Mouse (Mus musculus): ENCODE measurements around the gene Hspa1b.
"Not testable (repeated sequence)": the region's sequence is repeated elsewhere in the genome, so short reads cannot be mapped to it uniquely, and the experiment has no call there.

The Hspa1b gene

GRCm38 (mm10) chr17:34959130-34959778 is at the start of gene Hspa1b:
Gene Hspa1b (minus strand): TSS chr17:34959238.
- DNase-seq (ENCODE audit: low spot score in 2 of 2), result peak; percentile 80 to 85

- no peak for DNase-seq (ENCODE audit: low spot score in 2 of 2)
Measured at GRCm38 (mm10) chr17:35007387-35007991, 48.5 kb upstream of the Hspa1b start.

GRCm38 (mm10) chr17:35005902-35006301 is 46.9 kb upstream of the Hspa1b start:
- DNase-seq (ENCODE audit: low spot score in 2 of 2), result not testable (repeated sequence)

GRCm38 (mm10) chr17:35005158-35005557 is 46.1 kb upstream of the Hspa1b start:
- no peak for DNase-seq (ENCODE audit: low spot score in 2 of 2)

- no peak for DNase-seq (ENCODE audit: low spot score in 2 of 2)
Measured at GRCm38 (mm10) chr17:35004075-35004717, 45.2 kb upstream of the Hspa1b start.

- DNase-seq (ENCODE audit: low spot score in 2 of 2), result no peak
Measured at GRCm38 (mm10) chr17:35003022-35003838, 44.2 kb upstream of the Hspa1b start.

GRCm38 (mm10) chr17:35002153-35002865 is 43.3 kb upstream of the Hspa1b start:
- DNase-seq (ENCODE audit: low spot score in 2 of 2), result no peak

DNA sequence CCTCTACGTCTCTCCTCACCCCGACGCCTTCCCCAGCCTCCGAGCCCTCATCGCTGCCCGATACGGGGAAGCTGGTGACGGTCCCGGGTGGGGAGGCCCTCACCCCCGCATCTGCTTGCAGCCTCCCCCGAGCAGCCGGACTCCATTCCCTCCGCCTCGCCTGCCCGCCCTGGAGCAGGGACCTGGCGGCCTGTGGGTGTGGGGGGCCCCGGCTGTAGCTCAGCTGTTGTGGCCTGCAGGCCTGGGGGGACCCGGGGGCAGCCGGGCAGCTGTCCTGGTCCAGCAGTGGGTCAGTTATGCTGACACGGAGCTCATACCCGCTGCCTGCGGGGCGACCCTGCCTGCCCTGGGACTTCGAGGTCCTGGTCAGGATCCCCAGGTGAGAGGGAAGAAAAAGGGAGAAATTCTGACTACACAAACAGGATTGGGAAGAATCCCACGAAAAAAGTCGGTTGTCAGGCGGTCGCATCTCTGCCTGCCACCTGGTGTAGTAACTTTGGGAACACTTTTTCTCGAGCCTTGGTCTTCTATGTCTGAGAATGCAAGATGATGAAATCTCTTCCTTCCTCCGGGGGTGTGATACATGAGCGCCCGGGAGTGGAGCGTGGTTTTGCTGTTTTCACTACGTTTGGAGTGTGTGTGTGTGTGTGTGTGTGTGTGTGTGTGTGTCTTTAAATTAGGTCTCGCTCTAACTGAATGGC is 42.6 kb upstream of the Hspa1b start:
- peak; percentile 50 to 56 for DNase-seq (ENCODE audit: low spot score in 2 of 2)

DNA sequence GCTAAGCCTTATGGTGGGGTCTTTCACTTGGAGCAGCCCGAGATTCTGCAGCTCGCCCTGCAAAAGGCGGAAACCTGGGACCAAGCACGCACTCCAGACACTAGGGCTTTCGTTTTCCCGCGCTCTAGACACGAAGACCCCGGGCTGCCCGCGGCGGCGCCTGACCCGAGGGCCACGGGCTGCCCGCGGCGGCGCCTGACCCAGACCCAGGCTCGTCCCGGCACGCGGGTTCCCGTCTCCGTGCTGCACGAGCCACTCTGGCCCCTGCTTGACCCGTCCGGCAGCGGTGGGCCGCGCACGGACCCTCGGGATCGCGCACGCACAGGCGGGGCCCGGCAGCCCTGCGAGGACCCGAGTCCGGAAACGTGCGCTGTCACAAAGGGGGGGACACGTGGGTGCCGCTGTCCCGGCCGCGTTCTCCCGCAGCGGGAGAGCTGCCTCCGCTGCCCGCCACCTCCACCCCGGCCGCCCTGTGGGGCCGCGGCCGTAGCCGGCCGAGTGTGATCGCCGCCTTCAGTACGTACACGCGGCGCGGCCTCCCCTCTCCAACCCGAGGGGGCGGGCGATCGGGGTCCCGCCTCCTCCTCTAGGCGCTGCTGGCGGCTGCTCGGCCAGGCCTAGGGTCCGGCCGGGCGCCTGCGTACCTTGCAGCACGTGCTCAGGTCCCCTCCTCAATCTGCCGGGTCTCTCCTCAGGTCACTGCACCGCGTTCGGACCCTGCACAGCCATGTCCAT is 41.8 kb upstream of the Hspa1b start, which contains the start of gene Vars:
TSS of gene Vars (plus strand) at position 271 of the 735 bp plus-strand sequence.
- DNase-seq (ENCODE audit: low spot score in 2 of 2), result peak; percentile 84 to 89

DNA sequence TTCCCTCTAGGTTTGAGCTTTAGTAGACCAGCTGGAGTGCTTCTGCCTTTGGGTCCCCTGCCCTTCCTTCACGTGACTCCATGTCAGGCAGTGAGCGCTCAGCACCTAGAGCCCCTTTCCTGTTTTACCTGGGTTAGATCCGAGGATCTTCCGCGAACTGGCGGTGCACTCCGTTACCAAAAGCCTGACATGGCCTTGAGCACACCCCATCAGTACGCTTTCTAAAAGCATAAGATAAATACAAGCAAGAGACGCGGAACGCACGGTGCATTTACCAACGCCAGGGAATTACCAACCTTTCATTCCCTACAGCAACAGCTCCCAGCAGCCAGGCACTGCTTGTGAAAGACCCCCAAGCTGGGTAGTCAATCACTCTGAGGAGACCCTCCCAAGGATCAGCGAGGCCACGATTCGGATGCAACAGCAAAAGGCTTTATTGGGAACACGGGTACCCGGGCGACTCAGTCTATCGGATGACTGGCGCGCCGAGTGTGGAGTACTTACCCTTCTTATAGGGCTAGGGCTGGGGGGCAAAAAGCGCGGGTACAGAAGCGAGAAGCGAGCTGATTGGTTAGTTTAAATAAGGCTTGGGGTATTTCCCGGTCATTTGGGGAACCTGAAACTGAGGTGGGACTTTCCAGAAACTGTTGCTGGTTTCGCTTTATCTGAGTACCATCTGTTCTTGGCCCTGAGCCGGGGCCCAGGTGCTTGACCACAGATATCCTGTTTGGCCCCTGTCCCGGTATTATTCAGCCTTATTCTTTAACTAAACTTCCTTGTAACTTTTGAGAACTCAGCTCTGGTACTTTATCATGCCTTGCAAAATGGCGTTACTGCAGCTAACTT is 41.1 kb upstream of the Hspa1b start:
- DNase-seq (ENCODE audit: low spot score in 2 of 2), result peak in 1 of 2 experiments; percentile 29

GRCm38 (mm10) chr17:34998526-34999430 is 39.7 kb upstream of the Hspa1b start:
- DNase-seq (ENCODE audit: low spot score in 2 of 2), result no peak

DNA sequence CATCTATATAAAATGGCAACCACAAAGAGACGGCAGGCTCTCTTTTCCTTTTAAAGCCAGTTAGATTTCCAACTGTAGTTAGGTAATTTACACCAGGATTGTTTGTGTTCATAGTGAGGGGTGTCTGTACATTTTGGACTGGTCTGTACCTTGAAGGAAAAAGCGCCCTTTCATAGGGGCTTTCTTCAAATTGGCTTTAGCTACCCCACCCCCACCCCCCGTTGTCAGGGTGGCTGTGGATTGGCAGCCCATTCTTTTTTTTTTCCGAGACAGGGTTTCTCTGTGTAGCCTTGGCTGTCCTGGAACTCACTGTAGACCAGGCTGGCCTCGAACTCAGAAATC is 38.1 kb upstream of the Hspa1b start:
- no peak for DNase-seq (ENCODE audit: low spot score in 2 of 2)

- no peak for DNase-seq (ENCODE audit: low spot score in 2 of 2)
Measured at GRCm38 (mm10) chr17:34996411-34997141, 37.5 kb upstream of the Hspa1b start.

- DNase-seq (ENCODE audit: low spot score in 2 of 2), result not testable (repeated sequence)
Measured at GRCm38 (mm10) chr17:34995927-34996326, 36.9 kb upstream of the Hspa1b start.

- DNase-seq (ENCODE audit: low spot score in 2 of 2), result not testable (repeated sequence)
Measured at GRCm38 (mm10) chr17:34995192-34995591, 36.2 kb upstream of the Hspa1b start.

- DNase-seq (ENCODE audit: low spot score in 2 of 2), result no peak
Measured at GRCm38 (mm10) chr17:34994751-34995150, 35.7 kb upstream of the Hspa1b start.

DNA sequence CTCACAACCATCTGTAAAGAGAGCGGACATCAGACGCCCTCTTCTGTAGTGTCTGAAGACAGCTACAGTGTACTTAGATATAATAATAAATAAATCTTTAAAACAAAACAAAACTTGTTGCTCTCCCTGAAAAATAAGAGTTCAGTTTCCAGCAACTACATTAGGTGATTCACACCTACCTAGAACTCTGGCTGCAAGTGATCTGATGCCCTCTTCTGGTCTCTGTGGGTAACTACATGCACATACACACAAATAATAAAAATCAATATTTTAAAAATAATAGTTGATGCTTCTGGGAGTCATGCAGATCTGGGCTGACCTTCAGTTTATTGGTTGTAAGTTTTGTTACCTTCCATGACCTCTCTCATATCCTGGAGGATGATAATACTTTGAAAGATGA is 25.2 kb upstream of the Hspa1b start:
- no peak for DNase-seq (ENCODE audit: low spot score in 2 of 2)

DNA sequence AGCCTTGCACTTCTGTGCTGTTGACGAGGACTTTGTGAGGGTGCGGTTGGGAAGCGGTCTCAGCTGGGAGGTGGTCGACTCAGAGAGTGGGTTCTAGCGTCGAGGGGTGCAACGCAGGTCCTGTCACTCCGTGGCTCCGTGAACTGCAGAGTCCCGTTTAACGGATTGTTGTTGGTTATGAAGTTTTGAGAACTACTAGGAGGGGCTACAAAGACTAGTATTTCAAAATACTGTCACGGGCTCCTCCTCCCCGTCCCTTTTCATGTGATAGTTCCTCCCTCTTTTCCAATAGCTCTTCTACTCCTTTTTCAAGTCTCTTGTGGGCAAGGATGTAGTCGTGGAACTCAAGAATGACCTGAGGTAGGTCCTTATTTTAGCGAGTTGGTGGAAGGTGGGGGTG is 23.3 kb upstream of the Hspa1b start:
- DNase-seq (ENCODE audit: low spot score in 2 of 2), result no peak
